Mouse (Mus musculus): ENCODE measurements around the gene Hist2h3c1. TPM values are rescaled to one million over a fixed set of nuclear protein-coding genes. Genes with fewer than 3 reads are reported as not detected.

Gene Hist2h3c1
- polyA plus RNA-seq, 1 experiment = not detected

DNA sequence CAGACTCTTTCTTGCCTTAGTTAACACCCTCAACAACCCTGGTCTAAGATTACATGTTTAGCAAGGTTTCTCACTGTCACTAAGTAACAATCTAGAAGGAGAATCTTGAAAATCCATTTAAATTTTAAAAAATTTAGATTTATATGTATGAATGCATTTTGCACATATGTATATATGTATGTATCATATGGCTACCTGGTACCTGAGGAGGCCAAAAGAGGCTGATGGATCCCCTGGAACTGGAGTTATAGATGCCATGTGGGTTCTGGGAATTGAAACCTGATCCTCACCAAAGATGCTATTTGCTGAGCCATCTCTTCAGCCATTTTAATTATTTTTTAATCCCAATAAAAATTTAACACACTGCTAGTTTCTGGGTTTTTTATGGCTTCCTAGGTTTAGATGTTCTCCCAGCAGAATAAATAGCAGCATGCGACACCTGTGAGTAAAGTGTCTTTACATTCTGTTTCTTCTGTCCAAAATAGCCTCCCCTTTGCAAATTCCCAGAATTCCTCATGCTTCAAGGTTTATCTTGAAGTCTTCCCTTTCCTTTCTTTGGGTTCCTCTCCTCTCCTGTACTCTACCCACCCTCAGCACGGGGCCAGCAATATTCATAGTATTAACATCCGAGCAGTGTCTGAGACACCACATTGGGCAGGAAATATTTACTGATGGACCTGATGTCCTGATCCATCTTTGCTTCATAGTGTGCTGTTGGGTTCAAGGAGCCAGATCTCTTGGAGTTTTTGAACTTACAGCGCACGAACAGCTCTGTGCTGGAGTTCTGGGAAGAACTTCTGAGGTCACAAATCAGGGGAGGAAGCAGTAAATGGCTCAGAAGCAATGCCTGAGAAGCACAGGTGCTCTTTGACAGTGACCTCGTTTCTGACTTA is 1.9 kb downstream of the Hist2h3c1 start:
- TF ChIP-seq CTCF (IDR thresholded peaks at IDR 0.05; ENCODE audit: borderline replicate concordance, control insufficient read depth, extremely low read depth, insufficient read depth, low read length, poor library complexity) = no peak
- no peak for TF ChIP-seq POLR2A (IDR thresholded peaks at IDR 0.05; ENCODE audit: control insufficient read depth, extremely low read depth, insufficient read depth, low read length, poor library complexity)
- H3K4me3 ChIP-seq (ENCODE audit: control insufficient read depth, insufficient read depth, low read length) = no peak overlapping the region
- no peak for DNase-seq
- H3K36me3 ChIP-seq (ENCODE audit: control insufficient read depth, insufficient read depth, low read length) = no peaks in the 10 kb centered on the region
- H3K4me1 ChIP-seq (replicated peaks; ENCODE audit: control insufficient read depth, insufficient read depth, low read length) = peaks cover 20% of the 10 kb centered on the region
- H3K27me3 ChIP-seq (ENCODE audit: control insufficient read depth, insufficient read depth, low read length) = no peaks in the 10 kb centered on the region
- H3K27ac ChIP-seq (ENCODE audit: control insufficient read depth, insufficient read depth, low read length) = peak overlapping the region; percentile 59
- 55% methylated on average over 6 of the region's 6 CpGs for WGBS

DNA sequence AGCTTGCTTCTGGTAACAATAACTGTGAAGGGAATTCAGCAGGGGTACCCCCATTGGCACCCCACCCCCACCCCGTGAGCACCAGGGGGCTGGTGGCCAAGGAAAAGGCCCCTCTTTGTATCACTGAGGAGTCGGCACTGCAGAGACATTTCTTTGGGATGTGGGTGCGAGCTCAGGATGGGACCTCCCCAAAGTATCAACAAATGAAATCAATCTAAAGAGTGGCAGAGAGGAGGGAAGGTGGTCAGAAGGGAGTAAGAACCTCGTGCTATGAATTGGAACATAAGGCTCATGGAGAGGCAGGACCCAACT is 2.5 kb downstream of the Hist2h3c1 start:
- WGBS = 83% methylated on average over 4 of the region's 4 CpGs
- Histone ChIP-seq H3K27me3 (ENCODE audit: control insufficient read depth, insufficient read depth, low read length) (no peaks in the 10 kb centered on the region), H3K27ac (ENCODE audit: control insufficient read depth, insufficient read depth, low read length) (peak overlapping the region; percentile 59), H3K4me1 (replicated peaks; ENCODE audit: control insufficient read depth, insufficient read depth, low read length) (peaks cover 17% of the 10 kb centered on the region), H3K4me3 (ENCODE audit: control insufficient read depth, insufficient read depth, low read length) (no peak overlapping the region), H3K36me3 (ENCODE audit: control insufficient read depth, insufficient read depth, low read length) (no peaks in the 10 kb centered on the region)
- TF ChIP-seq POLR2A (IDR thresholded peaks at IDR 0.05; ENCODE audit: control insufficient read depth, extremely low read depth, insufficient read depth, low read length, poor library complexity) = no peak
- TF ChIP-seq CTCF (IDR thresholded peaks at IDR 0.05; ENCODE audit: borderline replicate concordance, control insufficient read depth, extremely low read depth, insufficient read depth, low read length, poor library complexity) = no peak
- DNase-seq = no peak

DNA sequence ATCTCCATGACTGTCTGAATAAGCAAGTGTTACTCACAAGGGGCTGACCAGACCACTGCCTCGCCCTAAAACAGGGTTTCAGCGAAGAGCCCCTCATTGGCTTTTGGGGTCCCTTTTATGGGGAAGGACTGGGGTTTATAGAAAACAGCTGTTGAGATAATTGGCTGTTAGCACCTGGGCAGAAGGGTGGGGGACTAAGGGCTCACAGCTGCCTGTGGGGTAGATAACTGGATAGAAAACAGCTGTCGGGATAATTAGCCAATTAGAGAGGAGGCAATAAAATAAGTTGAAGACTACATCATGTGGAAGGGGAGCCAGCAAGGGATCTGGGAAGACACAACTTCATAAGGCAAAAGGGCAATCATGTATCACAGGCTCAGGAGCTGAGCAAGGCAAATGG is 4.4 kb downstream of the Hist2h3c1 start:
- WGBS = 47% methylated on average over 3 of the region's 3 CpGs
- Histone ChIP-seq H3K4me3 (ENCODE audit: control insufficient read depth, insufficient read depth, low read length) (no peak overlapping the region), H3K27me3 (ENCODE audit: control insufficient read depth, insufficient read depth, low read length) (no peaks in the 10 kb centered on the region), H3K27ac (ENCODE audit: control insufficient read depth, insufficient read depth, low read length) (no peak overlapping the region; the same call in 1 of the 2 replicates), H3K4me1 (replicated peaks; ENCODE audit: control insufficient read depth, insufficient read depth, low read length) (peaks cover 17% of the 10 kb centered on the region), H3K36me3 (ENCODE audit: control insufficient read depth, insufficient read depth, low read length) (no peaks in the 10 kb centered on the region)
- no peak for DNase-seq
- no peak for TF ChIP-seq CTCF (IDR thresholded peaks at IDR 0.05; ENCODE audit: borderline replicate concordance, control insufficient read depth, extremely low read depth, insufficient read depth, low read length, poor library complexity)
- no peak for TF ChIP-seq POLR2A (IDR thresholded peaks at IDR 0.05; ENCODE audit: control insufficient read depth, extremely low read depth, insufficient read depth, low read length, poor library complexity)

DNA sequence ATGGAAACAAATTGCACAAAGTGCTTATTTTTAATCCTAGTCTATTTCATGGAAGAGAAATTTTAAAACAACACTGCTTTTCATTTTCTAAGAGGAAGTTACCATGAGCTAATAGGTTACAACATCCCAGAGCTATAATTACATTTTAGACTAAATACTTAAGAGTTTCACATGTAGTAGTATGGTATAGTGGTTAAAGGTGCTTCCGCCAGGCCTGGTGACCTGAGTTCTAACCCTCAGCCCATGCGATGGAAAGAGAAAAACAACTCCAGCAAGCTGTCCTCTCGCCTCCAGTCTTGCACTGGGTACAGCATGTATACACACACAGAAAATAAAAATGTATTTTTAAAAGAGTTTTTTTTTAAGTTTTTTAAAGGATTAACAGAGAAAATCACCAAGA is 5.3 kb downstream of the Hist2h3c1 start:
- Histone ChIP-seq H3K4me3 (ENCODE audit: control insufficient read depth, insufficient read depth, low read length) (no peak overlapping the region), H3K4me1 (replicated peaks; ENCODE audit: control insufficient read depth, insufficient read depth, low read length) (peaks cover 17% of the 10 kb centered on the region), H3K36me3 (ENCODE audit: control insufficient read depth, insufficient read depth, low read length) (no peaks in the 10 kb centered on the region), H3K27ac (ENCODE audit: control insufficient read depth, insufficient read depth, low read length) (no peak overlapping the region), H3K27me3 (ENCODE audit: control insufficient read depth, insufficient read depth, low read length) (no peaks in the 10 kb centered on the region)
- WGBS = 66% methylated on average over 3 of the region's 3 CpGs
- no peak for TF ChIP-seq POLR2A (IDR thresholded peaks at IDR 0.05; ENCODE audit: control insufficient read depth, extremely low read depth, insufficient read depth, low read length, poor library complexity)
- TF ChIP-seq CTCF (IDR thresholded peaks at IDR 0.05; ENCODE audit: borderline replicate concordance, control insufficient read depth, extremely low read depth, insufficient read depth, low read length, poor library complexity) = no peak
- no peak for DNase-seq

DNA sequence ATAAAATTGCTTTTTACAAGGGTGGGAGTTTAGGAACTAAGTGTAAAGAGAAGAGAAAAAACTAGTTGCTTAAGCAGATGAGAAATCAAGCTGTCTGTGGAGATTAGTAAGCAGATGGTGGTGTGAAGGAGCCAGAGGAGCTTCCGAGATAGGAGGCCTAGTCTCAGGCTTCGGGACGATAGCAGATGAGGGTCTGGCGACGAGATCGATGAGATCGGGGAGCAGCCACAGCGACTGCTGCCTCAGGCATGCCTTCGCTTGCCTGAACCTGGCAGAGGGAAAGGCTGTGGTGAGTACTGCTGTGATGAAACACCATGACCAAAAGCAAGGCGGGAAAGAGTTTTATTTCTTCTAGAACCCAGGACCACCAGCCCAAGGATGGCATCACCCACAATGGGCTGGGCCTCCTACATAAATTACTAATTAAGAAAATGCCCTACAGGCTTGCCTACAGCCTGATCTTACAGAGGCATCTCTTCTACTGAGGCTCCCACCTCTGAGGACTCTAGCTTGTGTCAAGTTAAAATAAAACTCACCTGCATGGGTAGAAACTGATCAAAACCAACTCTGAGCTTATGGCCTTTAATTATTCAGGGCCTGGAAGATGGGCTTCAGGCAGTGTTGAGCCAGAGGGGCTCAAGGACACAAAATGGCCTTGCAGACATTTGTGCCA is 8.3 kb downstream of the Hist2h3c1 start:
- no peaks in the 10 kb centered on the region for H3K27me3 ChIP-seq (ENCODE audit: control insufficient read depth, insufficient read depth, low read length)
- no peaks in the 10 kb centered on the region for H3K36me3 ChIP-seq (ENCODE audit: control insufficient read depth, insufficient read depth, low read length)
- WGBS = 92% methylated on average over 10 of the region's 10 CpGs
- TF ChIP-seq POLR2A (IDR thresholded peaks at IDR 0.05; ENCODE audit: control insufficient read depth, extremely low read depth, insufficient read depth, low read length, poor library complexity) = no peak
- TF ChIP-seq CTCF (IDR thresholded peaks at IDR 0.05; ENCODE audit: borderline replicate concordance, control insufficient read depth, extremely low read depth, insufficient read depth, low read length, poor library complexity) = no peak
- peaks cover 8% of the 10 kb centered on the region for H3K4me1 ChIP-seq (replicated peaks; ENCODE audit: control insufficient read depth, insufficient read depth, low read length)
- DNase-seq = no peak
- no peak overlapping the region for H3K27ac ChIP-seq (ENCODE audit: control insufficient read depth, insufficient read depth, low read length)
- H3K4me3 ChIP-seq (ENCODE audit: control insufficient read depth, insufficient read depth, low read length) = no peak overlapping the region

DNA sequence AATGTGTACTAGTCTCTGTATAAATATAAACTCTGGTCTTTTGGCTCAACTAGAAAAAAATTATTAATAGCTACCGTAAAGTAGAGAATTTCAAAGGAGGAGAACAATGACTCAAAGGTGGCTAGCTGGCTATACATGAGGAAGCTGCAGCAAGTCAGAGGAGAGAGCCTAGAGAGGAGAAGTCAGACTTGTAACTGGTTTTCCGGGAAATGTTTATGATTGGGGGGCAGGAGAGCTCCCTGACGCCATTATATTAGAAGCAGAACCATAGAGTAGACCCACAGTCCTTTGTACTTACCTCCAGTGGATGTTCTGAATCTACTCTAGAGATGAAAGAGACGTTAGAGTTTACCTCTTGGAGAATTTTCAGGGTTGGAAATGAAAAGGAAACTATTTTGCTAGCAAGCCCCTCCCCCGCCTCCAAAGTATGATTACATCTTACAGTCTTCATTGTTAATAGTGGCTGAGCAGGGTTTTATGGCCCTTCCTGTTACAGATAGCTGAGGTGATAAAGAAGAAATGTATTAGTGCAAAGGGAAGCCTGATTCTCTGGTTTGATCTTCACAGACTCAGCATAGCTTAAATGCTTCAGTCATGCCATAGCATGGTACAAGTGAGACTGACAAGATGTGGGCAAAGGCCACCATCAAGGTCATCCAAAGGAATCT is 9.6 kb downstream of the Hist2h3c1 start:
- H3K27ac ChIP-seq (ENCODE audit: control insufficient read depth, insufficient read depth, low read length) = no peak overlapping the region
- no peak overlapping the region for H3K4me3 ChIP-seq (ENCODE audit: control insufficient read depth, insufficient read depth, low read length)
- WGBS = 66% methylated on average over 5 of the region's 5 CpGs
- TF ChIP-seq CTCF (IDR thresholded peaks at IDR 0.05; ENCODE audit: borderline replicate concordance, control insufficient read depth, extremely low read depth, insufficient read depth, low read length, poor library complexity) (no peak), POLR2A (IDR thresholded peaks at IDR 0.05; ENCODE audit: control insufficient read depth, extremely low read depth, insufficient read depth, low read length, poor library complexity) (no peak)
- peaks cover 3% of the 10 kb centered on the region; the same call in 1 of the 2 replicates for H3K4me1 ChIP-seq (replicated peaks; ENCODE audit: control insufficient read depth, insufficient read depth, low read length)
- DNase-seq = no peak
- H3K27me3 ChIP-seq (ENCODE audit: control insufficient read depth, insufficient read depth, low read length) = no peaks in the 10 kb centered on the region
- no peaks in the 10 kb centered on the region for H3K36me3 ChIP-seq (ENCODE audit: control insufficient read depth, insufficient read depth, low read length)

Measured in thymus, adult 2 months (tissue).